In the genomic region with DNA sequence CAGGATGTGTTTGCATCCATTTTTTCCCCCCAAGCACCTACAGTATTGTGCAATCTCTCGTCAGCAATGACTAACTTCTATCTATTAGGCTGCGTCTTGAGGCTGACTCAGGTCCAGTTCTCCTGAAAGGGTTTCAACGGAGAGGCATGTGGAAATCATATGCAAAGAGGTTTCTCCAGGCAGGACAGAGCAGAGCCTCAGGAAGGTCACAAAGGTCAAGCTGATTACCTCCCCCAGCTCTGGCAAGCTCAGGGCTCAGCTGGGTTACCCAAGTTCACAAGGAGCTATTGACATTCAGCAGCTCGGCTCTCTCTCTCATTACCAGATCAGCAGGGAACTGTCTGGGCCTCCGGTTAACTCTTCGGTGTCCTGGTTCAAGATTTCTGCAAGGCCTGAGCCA, we compare ENCODE assay signal across 8 mouse cellular contexts.
A peak's percentile ranks its signal among the peaks of the same experiment; 100 is the strongest.
DNase-seq lines count a peak whose midpoint lies in the region; ATAC-seq and TF ChIP-seq lines count a peak whose summit lies in the region.

No protein-coding gene starts in this region.

- no peak overlapping the region for H3K9ac ChIP-seq in heart, adult 2 months (ENCODE audit: low read depth, low read length)
- no peak overlapping the region for H3K9ac ChIP-seq in intestine, postnatal 0 days (ENCODE audit: low read depth, low read length)
- H3K9ac ChIP-seq in lung, embryonic 15.5 days = no peak overlapping the region
- H3K9ac ChIP-seq in stomach, postnatal 0 days (ENCODE audit: low read length) = no peak overlapping the region

- no peak for TF ChIP-seq EP300 in heart, adult 2 months (IDR thresholded peaks at IDR 0.05; ENCODE audit: insufficient read depth, low read depth, low read length)
- no peak for TF ChIP-seq EP300 in stomach, postnatal 0 days (optimal IDR thresholded peaks at IDR 0.05)

- H3K36me3 ChIP-seq in heart, adult 2 months (ENCODE audit: control insufficient read depth, insufficient read depth, low read length) = no peaks in the 10 kb centered on the region; the same call in 1 of the 2 replicates
- no peaks in the 10 kb centered on the region for H3K36me3 ChIP-seq in intestine, postnatal 0 days (ENCODE audit: control insufficient read depth, insufficient read depth)
- H3K36me3 ChIP-seq in lung, embryonic 15.5 days = no peaks in the 10 kb centered on the region
- no peaks in the 10 kb centered on the region for H3K36me3 ChIP-seq in stomach, postnatal 0 days (ENCODE audit: control insufficient read depth, insufficient read depth, low read length)

- H3K27ac ChIP-seq in heart, adult 2 months = no peak overlapping the region; the same call in 1 of the 2 replicates
- H3K27ac ChIP-seq in intestine, postnatal 0 days (ENCODE audit: low read depth, low read length) = peak overlapping the region; percentile 16; the same call in 1 of the 2 replicates
- H3K27ac ChIP-seq in lung, embryonic 15.5 days = no peak overlapping the region
- no peak overlapping the region for H3K27ac ChIP-seq in stomach, postnatal 0 days (replicated peaks)

- WGBS in heart, adult 2 months = 12% methylated on average over 6 of the region's 6 CpGs
- WGBS in intestine, postnatal 0 days = 9% methylated on average over 6 of the region's 6 CpGs
- 14% methylated on average over 6 of the region's 6 CpGs for WGBS in lung, embryonic 15.5 days
- 18% methylated on average over 6 of the region's 6 CpGs for WGBS in stomach, postnatal 0 days

- H3K9me3 ChIP-seq in intestine, postnatal 0 days (ENCODE audit: control insufficient read depth) = no peaks in the 10 kb centered on the region
- no peaks in the 10 kb centered on the region for H3K9me3 ChIP-seq in lung, embryonic 15.5 days
- H3K9me3 ChIP-seq in stomach, postnatal 0 days (ENCODE audit: control insufficient read depth, low read length) = no peaks in the 10 kb centered on the region

- no peaks in the 10 kb centered on the region for H3K79me2 ChIP-seq in heart, adult 2 months (replicated peaks; ENCODE audit: control insufficient read depth, insufficient read depth, low read length)

- peak overlapping the region; percentile 17 for H3K4me2 ChIP-seq in intestine, postnatal 0 days (replicated peaks; ENCODE audit: low read depth)
- H3K4me2 ChIP-seq in lung, embryonic 15.5 days = no peak overlapping the region
- no peak overlapping the region for H3K4me2 ChIP-seq in stomach, postnatal 0 days (replicated peaks; ENCODE audit: low read depth)

- intact Hi-C loops in heart, adult 2 months (cut with DNase I) = loop anchor here (5.0 to 10.0 kb wide), 3 partner anchors 97 to 335 kb away; partner anchors contain the start of gene Nrip1
- intact Hi-C loops in left cerebral cortex, postnatal 36 days (cut with DNase I) = no loop called here

- no peak overlapping the region for H3K4me3 ChIP-seq in heart, adult 2 months
- no peak overlapping the region for H3K4me3 ChIP-seq in intestine, postnatal 0 days (ENCODE audit: low read depth, low read length)
- no peak overlapping the region for H3K4me3 ChIP-seq in lung, embryonic 15.5 days
- no peak overlapping the region for H3K4me3 ChIP-seq in stomach, postnatal 0 days (ENCODE audit: low read depth, low read length)

- peak; percentile 87 for DNase-seq in ES-CJ7 (ENCODE audit: low read depth, low spot score)
- peak; percentile 5 for DNase-seq in brain, adult 2 months (ENCODE audit: low read depth, low spot score)
- peak; percentile 38 to 59 for DNase-seq in heart, adult 2 months
- peak; percentile 50 for DNase-seq in stomach, postnatal 0 days (ENCODE audit: low spot score)
- DNase-seq in cerebellum, postnatal 25 days = no peak
- no peak for DNase-seq in left cerebral cortex, postnatal 36 days (ENCODE audit: low spot score in 2 of 2)

- TF ChIP-seq POLR2A in heart, adult 2 months (IDR thresholded peaks at IDR 0.05; ENCODE audit: insufficient read depth, low read depth, low read length) = no peak

- no peak for TF ChIP-seq CTCF in heart, adult 2 months (IDR thresholded peaks at IDR 0.05)
- TF ChIP-seq CTCF in intestine, postnatal 0 days (IDR thresholded peaks at IDR 0.05; ENCODE audit: low read depth) = no peak
- TF ChIP-seq CTCF in stomach, postnatal 0 days (IDR thresholded peaks at IDR 0.05; ENCODE audit: low read depth) = no peak

- ATAC-seq in intestine, postnatal 0 days = peak; percentile 77
- ATAC-seq in lung, embryonic 15.5 days (ENCODE audit: borderline replicate concordance, extremely low read depth, low FRiP score, low TSS enrichment) = peak; percentile 72; the same call in 1 of the 2 replicates
- ATAC-seq in stomach, postnatal 0 days (ENCODE audit: low FRiP score, low TSS enrichment) = peak; percentile 80

- H3K4me1 ChIP-seq in heart, adult 2 months (ENCODE audit: control insufficient read depth, insufficient read depth, low read length) = peaks cover 5% of the 10 kb centered on the region
- no peaks in the 10 kb centered on the region; the same call in none of the 2 replicates for H3K4me1 ChIP-seq in intestine, postnatal 0 days (replicated peaks; ENCODE audit: control insufficient read depth, insufficient read depth, low read length)
- H3K4me1 ChIP-seq in lung, embryonic 15.5 days = peaks cover 9% of the 10 kb centered on the region
- H3K4me1 ChIP-seq in stomach, postnatal 0 days (replicated peaks; ENCODE audit: control insufficient read depth, insufficient read depth) = no peaks in the 10 kb centered on the region

- H3K27me3 ChIP-seq in heart, adult 2 months (ENCODE audit: control insufficient read depth, insufficient read depth, low read length) = no peaks in the 10 kb centered on the region
- no peaks in the 10 kb centered on the region for H3K27me3 ChIP-seq in intestine, postnatal 0 days (replicated peaks; ENCODE audit: control insufficient read depth, insufficient read depth, low read length)
- H3K27me3 ChIP-seq in lung, embryonic 15.5 days = no peaks in the 10 kb centered on the region
- no peaks in the 10 kb centered on the region for H3K27me3 ChIP-seq in stomach, postnatal 0 days (ENCODE audit: control insufficient read depth, insufficient read depth, low read length)

Comparison
In these comparisons a context has a peak if more than half of its experiments do, and no peak if none do; other contexts are left out.
1. DNase-seq: peak in ES-CJ7 (single experiment), brain, adult 2 months (single experiment), heart, adult 2 months (2 of 2) and stomach, postnatal 0 days (single experiment); none in cerebellum, postnatal 25 days (0 of 2) and left cerebral cortex, postnatal 36 days (0 of 2).
2. Peak in every context shown above with its lines, with median percentiles within 50 percentile points of each other: ATAC-seq.